Mouse (Mus musculus) intestine, embryonic 16.5 days (tissue): ENCODE measurements around the gene Scamp4. TPM values are rescaled to one million over a fixed set of nuclear protein-coding genes. Genes with fewer than 3 reads are reported as not detected.
"Not testable (repeated sequence)": the region's sequence is repeated elsewhere in the genome, so short reads cannot be mapped to it uniquely, and the experiment has no call there.

Experiments used
- ATAC-seq: fragments of 200-750 bp; cut with Nextera tagmentation; 2 replicates; pipeline ENCODE4 v1.8.0; 2017; ENCODE audit warnings: moderate TSS enrichment, moderate library complexity
- H3K27ac ChIP-seq: fragments of 300-500 bp; sonication (generic); 2 replicates; pipeline ENCODE4 v1.5.1; 2014; ENCODE audit warnings: mild to moderate bottlenecking, low read length
- H3K27me3 ChIP-seq: fragments of 300-500 bp; sonication (generic); replicated peaks from 2 replicates; pipeline ENCODE4 v1.6.1; 2014; ENCODE audit warnings: low read length, control low read depth, mixed read lengths; ENCODE audit not compliant: control insufficient read depth, insufficient read depth
- H3K36me3 ChIP-seq: fragments of 300-500 bp; sonication (generic); 2 replicates; pipeline ENCODE4 v1.6.1; 2014; ENCODE audit warnings: low read length, control low read depth; ENCODE audit not compliant: control insufficient read depth, insufficient read depth
- H3K4me1 ChIP-seq: fragments of 300-500 bp; sonication (generic); 2 replicates; pipeline ENCODE4 v1.6.1; 2014; ENCODE audit warnings: low read length, control low read depth, mixed read lengths; ENCODE audit not compliant: control insufficient read depth, insufficient read depth
- H3K4me2 ChIP-seq: fragments of 300-500 bp; sonication (generic); 2 replicates; pipeline ENCODE4 v1.6.1; 2014; ENCODE audit warnings: low read depth, low read length, control low read depth
- H3K4me3 ChIP-seq: fragments of 300-500 bp; sonication (generic); 2 replicates; pipeline ENCODE4 v1.5.1; 2014; ENCODE audit warnings: mild to moderate bottlenecking, low read length
- H3K9ac ChIP-seq: fragments of 300-500 bp; sonication (generic); 2 replicates; pipeline ENCODE4 v1.6.1; 2014; ENCODE audit warnings: low read depth, low read length
- H3K9me3 ChIP-seq: fragments of 300-500 bp; sonication (generic); 2 replicates; pipeline ENCODE4 v1.6.1; 2016; ENCODE audit warnings: low read length, control low read depth; ENCODE audit not compliant: control insufficient read depth
- WGBS: fragments of 180-500 bp; shearing (Covaris S2); extraction: QIAGEN DNeasy Blood & Tissue Kit; methylation state at CpG from one replicate; pipeline ENCODE4 v1.1.7; 2014; 5-methylcytosine and 5-hydroxymethylcytosine counted together
- polyA plus RNA-seq: library from polyadenylated mRNA; unstranded; fragments of >200 nt; fragmentation: Nextera tagmentation; extraction: Ambion mirVana; gene quantifications from 2 replicates; pipeline ENCODE4 v1.2.1, GENCODE M21; 2015

Scamp4 gene
- polyA plus RNA-seq, 1 experiment from 2014 or later = 127 TPM

GRCm38 (mm10) chr10:80623457-80624191, 21.0 kb downstream of the Scamp4 start:
- peak overlapping the region; percentile 86 for H3K4me3 ChIP-seq

GRCm38 (mm10) chr10:80625764-80626163, 23.1 kb downstream of the Scamp4 start:
- H3K4me2 ChIP-seq = 0 out of 2 replicates have a peak overlapping the region, but pooled peaks have one; percentile 3
- H3K4me3 ChIP-seq = no peak overlapping the region; the same call in 1 of the 2 replicates
- H3K27me3 ChIP-seq = no peaks in the 10 kb centered on the region
- no peaks in the 10 kb centered on the region for H3K9me3 ChIP-seq
- ATAC-seq = no peak
- peaks cover 55% of the 10 kb centered on the region for H3K4me1 ChIP-seq
- peak overlapping the region; percentile 79 for H3K27ac ChIP-seq
- peak overlapping the region; percentile 5 for H3K9ac ChIP-seq
- 82% methylated on average over 4 of the region's 4 CpGs for WGBS
- H3K36me3 ChIP-seq = no peaks in the 10 kb centered on the region

More at GRCm38 (mm10) chr10:80623457-80624191, 21.0 kb downstream of the Scamp4 start:
- Histone ChIP-seq H3K27me3 (no peaks in the 10 kb centered on the region), H3K9me3 (no peaks in the 10 kb centered on the region), H3K9ac (peak overlapping the region; percentile 92), H3K27ac (peak overlapping the region; percentile 90), H3K4me1 (peaks cover 49% of the 10 kb centered on the region), H3K36me3 (no peaks in the 10 kb centered on the region), H3K4me2 (peak overlapping the region; percentile 87)
- 13% methylated on average over 15 of the region's 15 CpGs for WGBS
- ATAC-seq = no peak

GRCm38 (mm10) chr10:80627685-80628084, 25.0 kb downstream of the Scamp4 start:
- Histone ChIP-seq H3K27ac (peak overlapping the region; percentile 43), H3K4me3 (no peak overlapping the region), H3K4me1 (peaks cover 49% of the 10 kb centered on the region), H3K36me3 (no peaks in the 10 kb centered on the region), H3K9me3 (no peaks in the 10 kb centered on the region), H3K27me3 (no peaks in the 10 kb centered on the region), H3K9ac (peak overlapping the region; percentile 46), H3K4me2 (peak overlapping the region; percentile 21; the same call in 1 of the 2 replicates)
- peak; percentile 37 for ATAC-seq
- 17% methylated on average over 2 of the region's 2 CpGs for WGBS

GRCm38 (mm10) chr10:80628925-80629324, 26.3 kb downstream of the Scamp4 start:
- peaks cover 2% of the 10 kb centered on the region for H3K36me3 ChIP-seq
- 84% methylated on average over 9 of the region's 9 CpGs for WGBS
- H3K4me1 ChIP-seq = peaks cover 42% of the 10 kb centered on the region
- H3K4me3 ChIP-seq = no peak overlapping the region
- H3K9me3 ChIP-seq = no peaks in the 10 kb centered on the region
- no peak overlapping the region for H3K27ac ChIP-seq
- no peak for ATAC-seq
- H3K9ac ChIP-seq = no peak overlapping the region
- H3K4me2 ChIP-seq = no peak overlapping the region
- H3K27me3 ChIP-seq = no peaks in the 10 kb centered on the region

GRCm38 (mm10) chr10:80635345-80635744, 32.7 kb downstream of the Scamp4 start:
- no peak overlapping the region for H3K4me3 ChIP-seq
- 72% methylated on average over 6 of the region's 6 CpGs for WGBS
- no peaks in the 10 kb centered on the region for H3K9me3 ChIP-seq
- no peak overlapping the region; the same call in 1 of the 2 replicates for H3K27ac ChIP-seq
- no peak overlapping the region for H3K4me2 ChIP-seq
- peak; percentile 39 for ATAC-seq
- no peaks in the 10 kb centered on the region for H3K27me3 ChIP-seq
- no peak overlapping the region for H3K9ac ChIP-seq
- peaks cover 47% of the 10 kb centered on the region for H3K36me3 ChIP-seq
- H3K4me1 ChIP-seq = no peaks in the 10 kb centered on the region

- Histone ChIP-seq H3K27me3 (no peaks in the 10 kb centered on the region), H3K9ac (no peak overlapping the region), H3K4me1 (no peaks in the 10 kb centered on the region), H3K27ac (no peak overlapping the region), H3K4me3 (no peak overlapping the region), H3K4me2 (no peak overlapping the region), H3K36me3 (peaks cover 30% of the 10 kb centered on the region), H3K9me3 (no peaks in the 10 kb centered on the region)
- WGBS = 96% methylated on average over 10 of the region's 10 CpGs
- ATAC-seq = no peak
Observed at GRCm38 (mm10) chr10:80646936-80647335, 44.3 kb downstream of the Scamp4 start.

GRCm38 (mm10) chr10:80649910-80650309, 47.2 kb downstream of the Scamp4 start:
- ATAC-seq = not testable (repeated sequence)
- 88% methylated on average over 6 of the region's 6 CpGs for whole genome bisulfite sequencing

GRCm38 (mm10) chr10:80650392-80650791, 47.7 kb downstream of the Scamp4 start:
- H3K9me3 ChIP-seq = no peaks in the 10 kb centered on the region
- ATAC-seq = no peak
- WGBS = 90% methylated on average over 10 of the region's 10 CpGs

More at GRCm38 (mm10) chr10:80649910-80650309, 47.2 kb downstream of the Scamp4 start:
- H3K27me3 ChIP-seq, H3K9me3 ChIP-seq, H3K4me1 ChIP-seq, H3K27ac ChIP-seq, H3K4me2 ChIP-seq, H3K4me3 ChIP-seq, H3K9ac ChIP-seq: not testable (repeated sequence)
- peaks cover 15% of the 10 kb centered on the region for H3K36me3 ChIP-seq

GRCm38 (mm10) chr10:80653156-80653720, 50.6 kb downstream of the Scamp4 start:
- no peak for ATAC-seq
- H3K27ac ChIP-seq = no peak overlapping the region
- H3K36me3 ChIP-seq = peaks cover 2% of the 10 kb centered on the region; the same call in 1 of the 2 replicates
- no peak overlapping the region for H3K4me2 ChIP-seq
- H3K9me3 ChIP-seq = no peaks in the 10 kb centered on the region
- H3K27me3 ChIP-seq = no peaks in the 10 kb centered on the region
- peaks cover 23% of the 10 kb centered on the region for H3K4me1 ChIP-seq
- H3K9ac ChIP-seq = no peak overlapping the region
- no peak overlapping the region for H3K4me3 ChIP-seq
- WGBS = 90% methylated on average over 6 of the region's 6 CpGs

More at GRCm38 (mm10) chr10:80650392-80650791, 47.7 kb downstream of the Scamp4 start:
- no peak overlapping the region for H3K27ac ChIP-seq
- H3K4me1 ChIP-seq = peaks cover 11% of the 10 kb centered on the region
- peaks cover 12% of the 10 kb centered on the region for H3K36me3 ChIP-seq
- H3K4me2 ChIP-seq = no peak overlapping the region
- no peak overlapping the region for H3K9ac ChIP-seq
- no peaks in the 10 kb centered on the region for H3K27me3 ChIP-seq
- no peak overlapping the region for H3K4me3 ChIP-seq
